Mouse (Mus musculus): ENCODE measurements at regions not wholly inside any gene's neighbourhood (a gene's known extent, or its start where the extent isn't known, plus 50 kb on each side); places are given as distances from the start of the nearest gene placed in this dataset.

GRCm38 (mm10) chr1:88780262-88780661, 78.2 kb upstream of the Arl4c start:
- TF ChIP-seq CTCF (IDR thresholded peaks at IDR 0.05; ENCODE audit: control insufficient read depth, insufficient read depth, insufficient read length) = no peak
- no peak for TF ChIP-seq USF1 (IDR thresholded peaks at IDR 0.05; ENCODE audit: low read depth)
- no peak for TF ChIP-seq CEBPB (IDR thresholded peaks at IDR 0.05; ENCODE audit: low read depth)
- TF ChIP-seq MAX (IDR thresholded peaks at IDR 0.05) = no peak
- TF ChIP-seq MYOG (IDR thresholded peaks at IDR 0.05; ENCODE audit: control insufficient read depth, extremely low read depth, insufficient read length) = no peak

All from C2C12 (cell line).